Mouse (Mus musculus) erythroblast, adult 5-6 weeks (primary cell): ENCODE results near the gene Tmem81. TPM values are rescaled to one million over a fixed set of nuclear protein-coding genes. Genes with fewer than 3 reads are reported as not detected.
A peak's percentile ranks its signal among the peaks of the same experiment; 100 is the strongest.

Source experiments
- ATAC-seq: replicated peaks from 2 replicates; pipeline ENCODE4 v1.8.0; 2016; ENCODE audit warnings: moderate number of reproducible peaks, mild to moderate bottlenecking, moderate TSS enrichment, inconsistent platforms; ENCODE audit not compliant: poor library complexity, low FRiP score, severe bottlenecking
- total RNA-seq, 2 experiments: library from RNA; stranded (forward) in 1 of 2; stranded (reverse) in 1 of 2; fragments of 150-400 nt in 1 of 2; fragments of 200-764, 138-1000 nt in 1 of 2; gene quantifications; 2 replicates each; pipeline versions ENCODE4 v1.2.3 to v1.2.4; 2015 to 2017; ENCODE audit warnings: low replicate concordance in 2 of 2

The Tmem81 gene
- total RNA-seq, 2 experiments from 2014 or later: 1.3 to 2.1 TPM

DNA sequence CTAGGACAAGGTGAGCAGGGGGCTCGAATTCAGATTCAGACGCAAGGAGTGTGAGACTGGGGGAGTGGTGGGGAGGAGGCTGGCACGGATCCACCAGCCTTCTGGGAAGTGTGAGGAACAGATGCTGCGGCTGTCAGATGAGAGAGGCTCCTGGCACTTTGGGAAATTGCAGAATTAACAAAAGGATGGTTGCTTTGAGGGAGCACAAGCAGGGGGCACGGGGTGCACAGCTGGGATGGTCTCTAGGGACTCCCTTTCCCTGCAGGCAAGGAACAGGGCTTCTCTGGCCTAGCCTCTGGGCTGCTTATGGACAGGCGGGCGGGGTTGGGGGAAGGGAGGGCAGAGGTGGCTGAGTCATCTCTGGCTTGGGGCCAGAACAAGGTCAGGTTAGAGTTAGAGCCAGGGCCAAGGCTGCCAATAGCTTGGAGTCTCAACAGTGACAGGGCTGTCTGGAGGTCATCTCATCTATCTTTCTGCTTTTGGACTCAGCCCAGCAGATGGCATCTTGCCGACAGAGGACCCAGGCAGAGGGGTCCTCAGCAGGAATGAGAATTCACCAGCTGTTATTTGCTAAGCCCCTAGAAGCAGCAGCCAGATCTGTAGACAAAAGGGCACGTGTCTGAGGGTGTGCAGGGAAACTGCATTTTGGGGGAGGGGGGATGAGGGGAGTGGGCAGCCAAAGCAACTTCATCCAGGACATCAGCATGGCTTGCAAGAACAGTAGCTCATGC, 52.0 kb downstream of the Tmem81 start:
- peak; percentile 68 for ATAC-seq

Other genes with a start within 250 kb of the Tmem81 start
- gene Klhdc8a, start 207.6 kb upstream of the Tmem81 start, total RNA-seq (2015; ENCODE audit: low replicate concordance): not detected in 2 replicates
- not detected in 2 replicates for gene Klhdc8a, start 207.6 kb upstream of the Tmem81 start, total RNA-seq (2017; ENCODE audit: low replicate concordance)
- 4.4 and 7.7 TPM in 2 replicates for gene Nuak2, start 190.1 kb upstream of the Tmem81 start, total RNA-seq (2015; ENCODE audit: low replicate concordance)
- 1.8 and 3.7 TPM in 2 replicates for gene Nuak2, start 190.1 kb upstream of the Tmem81 start, total RNA-seq (2017; ENCODE audit: low replicate concordance)
- gene Tmcc2, start 114.9 kb upstream of the Tmem81 start, total RNA-seq (2015; ENCODE audit: low replicate concordance): 2,859 and 3,164 TPM in 2 replicates
- 5,593 and 6,096 TPM in 2 replicates for gene Tmcc2, start 114.9 kb upstream of the Tmem81 start, total RNA-seq (2017; ENCODE audit: low replicate concordance)
- gene Dstyk, start 88.7 kb upstream of the Tmem81 start, total RNA-seq (2015; ENCODE audit: low replicate concordance): 36.8 and 37.3 TPM in 2 replicates
- gene Dstyk, start 88.7 kb upstream of the Tmem81 start, total RNA-seq (2017; ENCODE audit: low replicate concordance): 46.4 and 59.1 TPM in 2 replicates
- gene Rbbp5, start 28.9 kb upstream of the Tmem81 start, total RNA-seq (2015; ENCODE audit: low replicate concordance): 12.7 and 21.7 TPM in 2 replicates
- gene Rbbp5, start 28.9 kb upstream of the Tmem81 start, total RNA-seq (2017; ENCODE audit: low replicate concordance): 16.3 and 17.6 TPM in 2 replicates
- not detected in 2 replicates for gene Cntn2, start 37.0 kb downstream of the Tmem81 start, total RNA-seq (2015; ENCODE audit: low replicate concordance)
- not detected in 2 replicates for gene Cntn2, start 37.0 kb downstream of the Tmem81 start, total RNA-seq (2017; ENCODE audit: low replicate concordance)
- gene Nfasc, start 235.6 kb downstream of the Tmem81 start, total RNA-seq (2015; ENCODE audit: low replicate concordance): not detected in 2 replicates
- gene Nfasc, start 235.6 kb downstream of the Tmem81 start, total RNA-seq (2017; ENCODE audit: low replicate concordance): 0.28 TPM in 1 of 2 replicates, not detected in the other